Mouse (Mus musculus): ENCODE measurements at regions not wholly inside any gene's neighbourhood (a gene's known extent, or its start where the extent isn't known, plus 50 kb on each side); places are given as distances from the start of the nearest gene placed in this dataset.

- DNase-seq (ENCODE audit: low spot score in 2 of 2), result no peak
Observed at GRCm38 (mm10) chr16:9255351-9255750, 425.5 kb downstream of the 1810013L24Rik start.

- no peak for DNase-seq (ENCODE audit: low spot score in 2 of 2)
Observed at GRCm38 (mm10) chr16:9260966-9261365, 431.1 kb downstream of the 1810013L24Rik start.

GRCm38 (mm10) chr16:9264554-9265145, 434.8 kb downstream of the 1810013L24Rik start:
- no peak for DNase-seq (ENCODE audit: low spot score in 2 of 2)

GRCm38 (mm10) chr16:9267204-9267603, 437.3 kb downstream of the 1810013L24Rik start:
- DNase-seq (ENCODE audit: low spot score in 2 of 2), result no peak

GRCm38 (mm10) chr16:9270099-9270498, 440.2 kb downstream of the 1810013L24Rik start:
- DNase-seq (ENCODE audit: low spot score in 2 of 2), result no peak

- DNase-seq (ENCODE audit: low spot score in 2 of 2), result no peak
Observed at GRCm38 (mm10) chr16:9270671-9271070, 440.8 kb downstream of the 1810013L24Rik start.

- DNase-seq (ENCODE audit: low spot score in 2 of 2), result no peak
Observed at GRCm38 (mm10) chr16:9273751-9274300, 443.9 kb downstream of the 1810013L24Rik start.

GRCm38 (mm10) chr16:9274583-9275100, 444.7 kb downstream of the 1810013L24Rik start:
- DNase-seq (ENCODE audit: low spot score in 2 of 2), result peak in 1 of 2 experiments; percentile 41

GRCm38 (mm10) chr16:9275426-9275825, 445.5 kb downstream of the 1810013L24Rik start:
- no peak for DNase-seq (ENCODE audit: low spot score in 2 of 2)

- no peak for DNase-seq (ENCODE audit: low spot score in 2 of 2)
Observed at GRCm38 (mm10) chr16:9277064-9277463, 447.2 kb downstream of the 1810013L24Rik start.

- no peak for DNase-seq (ENCODE audit: low spot score in 2 of 2)
Observed at GRCm38 (mm10) chr16:9279726-9280125, 449.8 kb downstream of the 1810013L24Rik start.

GRCm38 (mm10) chr16:9280431-9280830, 450.5 kb downstream of the 1810013L24Rik start:
- DNase-seq (ENCODE audit: low spot score in 2 of 2), result no peak

- peak; percentile 72 to 79 for DNase-seq (ENCODE audit: low spot score in 2 of 2)
Observed at GRCm38 (mm10) chr16:9280931-9281330, 451.0 kb downstream of the 1810013L24Rik start.

GRCm38 (mm10) chr16:9284423-9284822, 454.5 kb downstream of the 1810013L24Rik start:
- DNase-seq (ENCODE audit: low spot score in 2 of 2), result no peak

- DNase-seq (ENCODE audit: low spot score in 2 of 2), result no peak
Observed at GRCm38 (mm10) chr16:9285921-9286320, 456.0 kb downstream of the 1810013L24Rik start.

- DNase-seq (ENCODE audit: low spot score in 2 of 2), result no peak
Observed at GRCm38 (mm10) chr16:9287557-9287956, 457.7 kb downstream of the 1810013L24Rik start.

- no peak for DNase-seq (ENCODE audit: low spot score in 2 of 2)
Observed at GRCm38 (mm10) chr16:9291356-9292020, 461.6 kb downstream of the 1810013L24Rik start.

GRCm38 (mm10) chr16:9303134-9303533, 473.2 kb downstream of the 1810013L24Rik start:
- DNase-seq (ENCODE audit: low spot score in 2 of 2), result no peak

GRCm38 (mm10) chr16:9304079-9304478, 474.2 kb downstream of the 1810013L24Rik start:
- no peak for DNase-seq (ENCODE audit: low spot score in 2 of 2)

GRCm38 (mm10) chr16:9310744-9311143, 480.8 kb downstream of the 1810013L24Rik start:
- no peak for DNase-seq (ENCODE audit: low spot score in 2 of 2)

- no peak for DNase-seq (ENCODE audit: low spot score in 2 of 2)
Observed at GRCm38 (mm10) chr16:9335626-9336025, 505.7 kb downstream of the 1810013L24Rik start.

- DNase-seq (ENCODE audit: low spot score in 2 of 2), result no peak
Observed at GRCm38 (mm10) chr16:9336063-9336462, 506.2 kb downstream of the 1810013L24Rik start.

GRCm38 (mm10) chr16:9339456-9339855, 509.6 kb downstream of the 1810013L24Rik start:
- DNase-seq (ENCODE audit: low spot score in 2 of 2), result no peak

Measured in right cerebral cortex, adult 2 months (tissue).